Mouse (Mus musculus): ENCODE results near the gene Usp43. TPM values are rescaled to one million over a fixed set of nuclear protein-coding genes. Genes with fewer than 3 reads are reported as not detected.

Usp43 gene
- polyA plus RNA-seq, 1 experiment from 2014 or later = 1.3 TPM

Other genes starting within 250 kb of the Usp43 start
- not detected in 2 replicates for gene Rcvrn, start 226.8 kb downstream of the Usp43 start, polyA plus RNA-seq (2016; fragmentation: Nextera tagmentation; extraction: Ambion mirVana)
- 0.04 and 0.08 TPM in 2 replicates for gene Glp2r, start 151.0 kb downstream of the Usp43 start, polyA plus RNA-seq (2016; fragmentation: Nextera tagmentation; extraction: Ambion mirVana)
- not detected in 2 replicates for gene Gsg1l2, start 147.5 kb downstream of the Usp43 start, polyA plus RNA-seq (2016; fragmentation: Nextera tagmentation; extraction: Ambion mirVana)
- 1.1 and 1.2 TPM in 2 replicates for gene Dhrs7c, start 124.0 kb downstream of the Usp43 start, polyA plus RNA-seq (2016; fragmentation: Nextera tagmentation; extraction: Ambion mirVana)
- gene Cfap52, start 43.5 kb upstream of the Usp43 start, polyA plus RNA-seq (2016; fragmentation: Nextera tagmentation; extraction: Ambion mirVana) = 0.34 and 0.61 TPM in 2 replicates
- 58.4 and 59.2 TPM in 2 replicates for gene Stx8, start 44.0 kb upstream of the Usp43 start, polyA plus RNA-seq (2016; fragmentation: Nextera tagmentation; extraction: Ambion mirVana)